Mouse (Mus musculus) forebrain, embryonic 15.5 days (tissue): Measurements from ENCODE around the gene Flrt3. TPM values are rescaled to one million over a fixed set of nuclear protein-coding genes. Genes with fewer than 3 reads are reported as not detected.
A peak's percentile ranks its signal among the peaks of the same experiment; 100 is the strongest.

Experiments used
- ATAC-seq: fragments of 200-750 bp; cut with Nextera tagmentation; replicated peaks from 2 replicates; pipeline ENCODE4 v1.8.0; 2017; ENCODE audit warnings: mild to moderate bottlenecking, moderate TSS enrichment, moderate library complexity
- H3K27ac ChIP-seq: fragments of 300-500 bp; sonication (generic); replicated peaks from 2 replicates; pipeline ENCODE4 v1.5.1; 2015; ENCODE audit warnings: mild to moderate bottlenecking, inconsistent platforms
- H3K27me3 ChIP-seq: fragments of 300-500 bp; sonication (generic); 2 replicates; pipeline ENCODE4 v1.6.1; 2015; ENCODE audit warnings: inconsistent platforms
- H3K36me3 ChIP-seq: fragments of 300-500 bp; sonication (generic); 2 replicates; pipeline ENCODE4 v1.6.1; 2015; ENCODE audit warnings: mild to moderate bottlenecking, inconsistent platforms
- H3K4me1 ChIP-seq: fragments of 300-500 bp; sonication (generic); 2 replicates; pipeline ENCODE4 v1.6.1; 2015; ENCODE audit warnings: inconsistent platforms
- H3K4me2 ChIP-seq: fragments of 300-500 bp; sonication (generic); replicated peaks from 2 replicates; pipeline ENCODE4 v1.6.1; 2015; ENCODE audit warnings: mild to moderate bottlenecking, inconsistent platforms
- H3K4me3 ChIP-seq: fragments of 300-500 bp; sonication (generic); 2 replicates; pipeline ENCODE4 v1.5.1; 2015; ENCODE audit warnings: mild to moderate bottlenecking, inconsistent platforms
- H3K9ac ChIP-seq: fragments of 300-500 bp; sonication (generic); replicated peaks from 2 replicates; pipeline ENCODE4 v1.6.1; 2015; ENCODE audit warnings: mild to moderate bottlenecking, inconsistent platforms
- H3K9me3 ChIP-seq: fragments of 300-500 bp; sonication (generic); 2 replicates; pipeline ENCODE4 v1.6.1; 2016; ENCODE audit warnings: inconsistent platforms
- WGBS: fragments of 180-500 bp; shearing (Covaris S2); methylation state at CpG from one replicate; pipeline ENCODE4 v1.1.7; 2015; ENCODE audit warnings: mixed read lengths; 5-methylcytosine and 5-hydroxymethylcytosine counted together
- polyA plus RNA-seq: library from polyadenylated mRNA; unstranded; fragments of >200 nt; fragmentation: Nextera tagmentation; extraction: Ambion mirVana; gene quantifications from 2 replicates; pipeline ENCODE4 v1.2.1, GENCODE M21; 2015

Gene Flrt3
- polyA plus RNA-seq, 1 experiment from 2014 or later: 52.8 TPM

DNA sequence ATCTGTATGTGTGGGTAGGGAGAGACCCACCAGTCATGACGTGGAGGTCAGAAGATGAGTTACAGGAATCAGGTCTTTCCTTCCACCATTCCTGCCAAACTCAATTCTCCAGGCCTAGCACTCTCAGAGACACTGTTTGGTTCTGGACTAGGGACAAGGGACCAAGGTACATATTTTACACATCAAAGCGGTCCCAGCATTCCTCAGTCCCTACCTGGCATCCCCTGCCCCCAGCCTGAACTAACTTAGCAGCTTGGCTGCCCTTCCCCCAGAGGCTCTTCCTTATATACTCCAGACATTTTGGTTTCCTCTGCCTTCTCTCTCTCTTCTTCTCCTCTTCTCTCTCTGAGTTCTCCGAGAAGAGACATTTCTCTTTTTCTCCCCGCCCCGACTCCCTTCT is 2.2 kb upstream of the Flrt3 start:
- no peak overlapping the region for H3K4me3 ChIP-seq
- no peak overlapping the region for H3K4me2 ChIP-seq
- peaks cover 8% of the 10 kb centered on the region for H3K4me1 ChIP-seq
- H3K27ac ChIP-seq: no peak overlapping the region
- H3K36me3 ChIP-seq: no peaks in the 10 kb centered on the region
- 92% methylated on average over 5 of the region's 5 CpGs for WGBS
- H3K27me3 ChIP-seq: no peaks in the 10 kb centered on the region
- ATAC-seq: no peak
- H3K9me3 ChIP-seq: no peaks in the 10 kb centered on the region
- H3K9ac ChIP-seq: no peak overlapping the region

GRCm38 (mm10) chr2:140670457-140670856 is 812 bp downstream of the Flrt3 start:
- H3K36me3 ChIP-seq: no peaks in the 10 kb centered on the region
- ATAC-seq: peak; percentile 49
- H3K9ac ChIP-seq: peak overlapping the region; percentile 77
- WGBS: 0% methylated on average over 12 of the region's 12 CpGs
- peak overlapping the region; percentile 87 for H3K27ac ChIP-seq
- peak overlapping the region; percentile 59 for H3K4me3 ChIP-seq
- H3K27me3 ChIP-seq: no peaks in the 10 kb centered on the region
- H3K4me2 ChIP-seq: peak overlapping the region; percentile 55
- no peaks in the 10 kb centered on the region for H3K9me3 ChIP-seq
- peaks cover 27% of the 10 kb centered on the region for H3K4me1 ChIP-seq

DNA sequence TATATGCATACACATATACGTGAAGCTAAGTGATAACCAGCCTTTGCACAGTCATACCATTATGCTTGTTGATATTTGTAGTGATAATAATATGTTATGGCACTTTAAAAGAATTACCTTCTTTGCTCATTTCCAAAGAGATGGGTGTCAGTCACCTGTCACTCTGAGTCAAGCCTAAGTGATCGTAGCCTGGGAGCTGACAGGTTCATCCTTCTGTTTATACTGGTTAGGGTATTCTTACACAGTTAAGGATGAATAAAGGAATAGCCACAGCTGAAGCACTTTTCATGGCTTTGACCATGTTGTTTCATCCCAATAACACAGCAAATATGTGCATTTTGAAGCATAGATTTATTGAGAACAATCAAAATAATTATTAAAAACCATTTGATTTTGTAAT is 1.5 kb downstream of the Flrt3 start:
- no peaks in the 10 kb centered on the region for H3K36me3 ChIP-seq
- no peak for ATAC-seq
- H3K9me3 ChIP-seq: no peaks in the 10 kb centered on the region
- peaks cover 32% of the 10 kb centered on the region for H3K4me1 ChIP-seq
- peak overlapping the region; percentile 77 for H3K9ac ChIP-seq
- 6% methylated on average over 2 of the region's 2 CpGs for WGBS
- H3K27me3 ChIP-seq: no peaks in the 10 kb centered on the region
- peak overlapping the region; percentile 59 for H3K4me3 ChIP-seq
- H3K27ac ChIP-seq: peak overlapping the region; percentile 87
- H3K4me2 ChIP-seq: peak overlapping the region; percentile 55

- peak overlapping the region; percentile 79 for H3K27ac ChIP-seq
- peak overlapping the region; percentile 41 for H3K9ac ChIP-seq
- H3K4me1 ChIP-seq: peaks cover 39% of the 10 kb centered on the region
- peak overlapping the region; percentile 59 for H3K4me3 ChIP-seq
- H3K4me2 ChIP-seq: peak overlapping the region; percentile 55
- WGBS: 7% methylated on average over 2 of the region's 2 CpGs
- no peak for ATAC-seq
- H3K27me3 ChIP-seq: no peaks in the 10 kb centered on the region
- no peaks in the 10 kb centered on the region for H3K9me3 ChIP-seq
- no peaks in the 10 kb centered on the region for H3K36me3 ChIP-seq
Measured at GRCm38 (mm10) chr2:140669081-140669480, 2.2 kb downstream of the Flrt3 start.

DNA sequence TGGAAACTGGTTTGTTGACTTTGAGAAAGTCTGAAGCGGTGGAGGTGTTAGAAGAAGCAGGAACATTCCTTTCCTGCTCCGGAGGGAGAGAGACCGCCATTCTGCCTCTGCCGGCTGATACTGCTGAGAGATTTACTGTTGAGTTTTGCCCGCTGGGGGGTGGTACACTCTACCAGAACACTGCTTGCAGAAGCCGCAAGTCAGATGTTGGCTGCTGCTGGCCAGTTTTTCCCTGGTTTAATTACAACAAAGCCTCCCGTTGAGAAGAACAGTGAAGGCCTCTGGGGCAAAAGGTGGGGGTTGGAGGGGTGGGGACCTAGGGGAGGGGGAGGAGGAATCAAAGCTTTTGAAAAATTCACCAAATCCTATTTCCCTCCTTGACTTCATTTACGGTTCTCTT is 3.0 kb downstream of the Flrt3 start:
- WGBS: 1% methylated on average over 8 of the region's 8 CpGs
- peak; percentile 65 for ATAC-seq
- H3K27ac ChIP-seq: peak overlapping the region; percentile 79

GRCm38 (mm10) chr2:140667261-140668047 is 3.8 kb downstream of the Flrt3 start:
- no peak for ATAC-seq
- H3K27ac ChIP-seq: peak overlapping the region; percentile 27; the same call in 1 of the 2 replicates

More for the DNA sequence above, 3.0 kb downstream of the Flrt3 start:
- Histone ChIP-seq H3K9me3 (no peaks in the 10 kb centered on the region), H3K9ac (peak overlapping the region; percentile 41), H3K4me1 (peaks cover 46% of the 10 kb centered on the region), H3K27me3 (no peaks in the 10 kb centered on the region), H3K4me3 (peak overlapping the region; percentile 59), H3K4me2 (peak overlapping the region; percentile 55), H3K36me3 (no peaks in the 10 kb centered on the region)

DNA sequence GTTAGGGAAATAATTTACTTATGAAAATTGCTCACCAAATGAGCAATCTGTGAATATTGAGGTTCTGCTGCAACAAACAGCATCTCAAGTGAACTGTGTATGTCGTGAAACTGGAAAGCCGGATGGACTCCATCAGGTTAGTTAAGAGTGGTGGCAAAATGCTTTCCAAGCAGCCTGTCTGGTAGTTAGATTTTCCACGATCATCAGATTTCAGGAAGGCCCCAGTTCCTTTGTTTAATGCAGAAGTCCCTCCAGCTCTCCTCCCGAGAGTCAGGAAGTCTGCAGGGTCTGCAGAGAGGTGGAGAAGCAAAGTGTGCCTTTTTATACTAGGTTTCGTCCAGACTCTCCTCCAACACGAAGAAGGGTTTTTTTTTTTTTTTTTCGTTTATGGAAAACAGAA is 4.4 kb downstream of the Flrt3 start:
- WGBS: 11% methylated on average over 7 of the region's 7 CpGs
- no peak for ATAC-seq
- H3K36me3 ChIP-seq: 0 out of 2 replicates have a peak, but pooled peaks cover 5% of the 10 kb centered on the region
- no peaks in the 10 kb centered on the region for H3K9me3 ChIP-seq
- H3K27me3 ChIP-seq: no peaks in the 10 kb centered on the region
- H3K27ac ChIP-seq: peak overlapping the region; percentile 18; the same call in 1 of the 2 replicates
- peaks cover 54% of the 10 kb centered on the region for H3K4me1 ChIP-seq
- peak overlapping the region; percentile 59 for H3K4me3 ChIP-seq
- H3K4me2 ChIP-seq: peak overlapping the region; percentile 55
- H3K9ac ChIP-seq: peak overlapping the region; percentile 41

More at GRCm38 (mm10) chr2:140667261-140668047, 3.8 kb downstream of the Flrt3 start:
- Histone ChIP-seq H3K9ac (peak overlapping the region; percentile 41), H3K4me2 (peak overlapping the region; percentile 55), H3K27me3 (no peaks in the 10 kb centered on the region), H3K4me1 (peaks cover 54% of the 10 kb centered on the region), H3K9me3 (no peaks in the 10 kb centered on the region), H3K4me3 (peak overlapping the region; percentile 59), H3K36me3 (0 out of 2 replicates have a peak, but pooled peaks cover 5% of the 10 kb centered on the region)
- WGBS: 10% methylated on average over 13 of the region's 13 CpGs

DNA sequence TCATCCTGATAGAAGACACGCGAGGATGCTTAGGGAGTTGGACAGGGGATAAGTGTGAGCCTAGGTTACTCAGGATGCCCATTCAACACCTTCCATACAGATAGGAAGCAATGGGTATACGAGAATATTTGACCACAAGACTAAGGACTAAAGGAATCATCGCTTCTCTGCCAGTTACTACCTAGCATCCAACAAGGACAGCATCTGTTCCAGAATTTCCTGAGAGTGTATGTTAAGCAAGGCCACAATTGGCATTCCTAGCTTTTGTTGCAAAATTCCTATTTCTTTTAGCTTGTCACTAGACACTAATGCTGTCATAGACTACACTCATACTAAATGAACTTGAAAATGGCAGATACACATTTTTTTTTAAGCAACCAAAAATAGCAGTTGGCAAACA is 6.9 kb downstream of the Flrt3 start:
- Histone ChIP-seq H3K9ac (no peak overlapping the region), H3K27ac (no peak overlapping the region), H3K4me1 (peaks cover 51% of the 10 kb centered on the region), H3K9me3 (no peaks in the 10 kb centered on the region), H3K4me3 (no peak overlapping the region), H3K27me3 (no peaks in the 10 kb centered on the region), H3K4me2 (no peak overlapping the region), H3K36me3 (peaks cover 26% of the 10 kb centered on the region)
- ATAC-seq: no peak
- 84% methylated on average over 4 of the region's 4 CpGs for WGBS

GRCm38 (mm10) chr2:140662673-140663072 is 8.6 kb downstream of the Flrt3 start:
- H3K9ac ChIP-seq: no peak overlapping the region
- no peak overlapping the region for H3K4me3 ChIP-seq
- no peak overlapping the region for H3K4me2 ChIP-seq
- peaks cover 43% of the 10 kb centered on the region for H3K4me1 ChIP-seq
- no peak overlapping the region for H3K27ac ChIP-seq
- 57% methylated on average over 5 of the region's 5 CpGs for WGBS
- H3K9me3 ChIP-seq: no peaks in the 10 kb centered on the region
- no peak for ATAC-seq
- no peaks in the 10 kb centered on the region for H3K27me3 ChIP-seq
- H3K36me3 ChIP-seq: peaks cover 33% of the 10 kb centered on the region

DNA sequence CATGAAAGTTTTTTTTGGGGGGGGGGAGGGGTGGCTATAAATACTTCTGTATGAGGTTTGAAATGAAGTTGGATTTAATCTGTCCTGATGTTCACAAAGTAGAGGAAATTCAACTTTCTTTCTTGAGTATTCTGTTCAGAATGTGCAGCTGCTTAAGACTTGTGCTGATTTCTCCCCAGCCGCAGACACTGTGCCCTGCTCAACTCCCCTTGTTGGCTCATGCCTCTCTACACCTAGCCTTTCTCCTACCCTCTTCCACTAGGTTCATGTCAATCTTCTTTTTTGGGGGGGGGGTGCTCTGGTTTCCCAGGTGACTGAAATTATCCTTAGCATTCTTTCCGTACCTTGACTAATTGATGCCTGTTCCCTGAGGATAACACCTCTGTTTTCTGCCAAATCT is 17.3 kb downstream of the Flrt3 start:
- peaks cover 4% of the 10 kb centered on the region for H3K36me3 ChIP-seq
- peaks cover 5% of the 10 kb centered on the region; the same call in 1 of the 2 replicates for H3K4me1 ChIP-seq
- 18% methylated on average over 2 of the region's 2 CpGs for WGBS
- no peak overlapping the region for H3K9ac ChIP-seq
- ATAC-seq: peak; percentile 64; the same call in 1 of the 2 replicates
- H3K9me3 ChIP-seq: no peaks in the 10 kb centered on the region
- no peak overlapping the region for H3K4me3 ChIP-seq
- H3K4me2 ChIP-seq: no peak overlapping the region
- no peaks in the 10 kb centered on the region for H3K27me3 ChIP-seq
- H3K27ac ChIP-seq: no peak overlapping the region

GRCm38 (mm10) chr2:140653481-140653880 is 17.8 kb downstream of the Flrt3 start:
- Histone ChIP-seq H3K4me3 (no peak overlapping the region), H3K9ac (no peak overlapping the region), H3K36me3 (no peaks in the 10 kb centered on the region), H3K4me2 (no peak overlapping the region), H3K27me3 (no peaks in the 10 kb centered on the region), H3K27ac (no peak overlapping the region), H3K9me3 (no peaks in the 10 kb centered on the region), H3K4me1 (peaks cover 5% of the 10 kb centered on the region; the same call in 1 of the 2 replicates)
- peak; percentile 70; the same call in 1 of the 2 replicates for ATAC-seq

DNA sequence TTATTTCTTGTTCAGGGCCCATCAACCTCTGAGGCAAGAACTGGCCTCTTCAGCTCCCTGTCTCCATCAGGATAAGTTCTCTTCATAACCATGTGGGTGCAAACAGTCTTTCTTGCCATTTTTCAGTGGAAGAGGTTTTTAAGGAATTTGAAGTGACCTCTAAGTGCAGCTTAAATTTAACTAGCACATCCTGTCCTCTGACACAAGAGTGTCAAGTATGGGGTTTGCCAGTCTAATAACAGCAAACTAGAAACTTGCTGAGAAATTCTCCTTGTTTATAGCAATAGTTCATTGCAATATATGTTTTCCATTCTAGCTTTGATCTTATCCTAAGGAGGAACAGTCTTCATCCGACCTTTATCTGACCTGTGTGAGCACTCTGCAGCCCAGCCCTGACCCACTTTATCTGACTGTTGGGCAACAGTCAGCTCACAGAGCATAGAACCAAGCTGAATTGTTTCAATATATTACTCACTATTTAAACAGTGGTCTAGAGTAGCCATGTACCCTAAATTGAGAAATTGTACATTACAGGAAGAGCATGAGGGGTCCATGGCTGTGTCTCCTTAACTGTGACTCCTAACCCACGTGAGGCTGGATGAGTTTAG is 49.4 kb downstream of the Flrt3 start:
- peaks cover 6% of the 10 kb centered on the region for H3K4me1 ChIP-seq
- H3K4me2 ChIP-seq: no peak overlapping the region
- no peaks in the 10 kb centered on the region for H3K27me3 ChIP-seq
- H3K36me3 ChIP-seq: no peaks in the 10 kb centered on the region
- H3K9me3 ChIP-seq: no peaks in the 10 kb centered on the region
- ATAC-seq: no peak
- WGBS: 73% methylated on average over 2 of the region's 2 CpGs
- no peak overlapping the region for H3K9ac ChIP-seq
- H3K4me3 ChIP-seq: no peak overlapping the region
- no peak overlapping the region for H3K27ac ChIP-seq
